Mouse (Mus musculus): ENCODE measurements around the gene Ticam1.
A peak's percentile ranks its signal among the peaks of the same experiment; 100 is the strongest.

The Ticam1 gene

DNA sequence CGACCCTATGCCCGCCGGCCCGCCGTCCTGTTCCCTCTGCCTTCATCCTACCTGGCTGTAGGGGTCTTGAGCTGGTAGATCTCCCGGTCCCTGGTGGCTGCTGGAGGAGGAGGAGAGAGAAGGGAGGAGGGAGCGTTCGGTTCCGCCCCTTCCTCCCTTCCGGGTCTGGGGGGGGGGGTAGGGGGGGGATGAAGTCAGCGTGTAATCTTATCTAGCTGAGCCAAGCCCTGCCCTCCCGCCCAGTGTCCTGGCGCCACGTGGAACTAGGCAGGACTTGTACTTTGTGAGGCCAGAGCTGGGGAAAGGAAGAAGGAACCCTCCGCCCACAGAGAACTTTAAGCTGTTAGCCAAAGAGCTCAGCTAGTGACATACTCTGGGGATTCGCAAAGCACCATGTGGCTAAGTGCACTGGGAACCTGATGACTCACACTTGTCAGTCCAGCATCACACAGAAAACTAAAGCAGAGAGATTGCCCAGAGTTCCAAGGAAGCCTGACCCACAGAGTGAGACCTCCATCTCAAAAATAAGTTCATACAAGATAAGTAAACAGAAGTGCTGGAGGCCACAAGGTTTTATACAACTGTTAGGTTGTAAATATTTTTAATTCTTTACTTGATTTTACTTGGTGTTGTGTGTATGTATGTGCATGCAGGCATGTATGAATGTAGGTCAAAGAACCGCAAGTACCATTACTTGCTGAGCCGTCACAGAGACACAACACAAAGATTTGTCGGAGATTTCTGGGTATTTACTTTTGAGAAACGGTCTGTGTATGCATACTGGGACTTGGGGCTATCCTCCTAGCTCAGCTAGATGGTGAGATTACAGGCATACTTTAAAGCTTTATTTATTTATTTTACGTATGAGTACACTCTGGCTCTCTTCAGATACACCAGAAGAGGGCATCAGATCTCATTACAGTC is at the start of gene Ticam1:
Gene Ticam1 (minus strand): TSS at position 144 of the 924 bp plus-strand sequence.
- peak; percentile 99 for DNase-seq (ENCODE audit: low spot score)

DNA sequence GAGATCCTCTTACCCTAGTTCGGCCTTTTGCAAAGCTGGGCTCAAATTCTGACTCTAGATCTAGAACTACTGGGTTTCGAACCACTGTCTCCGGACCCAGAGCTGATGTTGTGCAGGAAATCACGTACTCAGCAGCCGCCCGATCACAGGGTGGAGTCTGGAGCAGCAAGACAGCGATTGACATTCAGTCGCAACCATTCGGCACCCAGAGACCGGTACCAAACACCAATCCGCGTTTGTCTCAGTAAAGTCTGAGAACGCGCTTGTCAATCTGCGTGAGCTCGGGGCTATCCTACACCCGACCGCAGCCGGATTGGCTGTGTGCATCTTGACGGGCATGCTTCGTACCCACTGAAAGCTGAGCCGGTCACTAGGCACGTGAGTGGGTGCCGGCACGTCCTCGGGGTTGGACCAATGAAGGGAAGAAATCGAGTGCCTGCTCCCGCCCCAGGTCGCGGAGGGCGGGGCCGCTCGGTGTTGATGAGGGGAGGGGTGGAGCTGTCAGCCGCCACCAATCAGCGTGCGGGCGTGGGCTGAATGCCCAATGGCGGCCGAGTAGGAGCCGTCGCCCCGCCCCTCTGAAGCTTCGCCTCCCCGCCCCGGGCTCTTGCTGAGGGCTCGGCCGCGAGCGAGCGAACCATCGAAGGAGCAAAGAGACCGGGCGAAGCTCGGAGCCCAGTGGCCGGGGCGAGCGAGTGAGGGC is 49.0 kb upstream of the Ticam1 start, which contains the start of gene Kdm4b:
Gene Kdm4b (plus strand): TSS at position 613 of the 703 bp plus-strand sequence.
- DNase-seq (ENCODE audit: low spot score): peak; percentile 100

DNA sequence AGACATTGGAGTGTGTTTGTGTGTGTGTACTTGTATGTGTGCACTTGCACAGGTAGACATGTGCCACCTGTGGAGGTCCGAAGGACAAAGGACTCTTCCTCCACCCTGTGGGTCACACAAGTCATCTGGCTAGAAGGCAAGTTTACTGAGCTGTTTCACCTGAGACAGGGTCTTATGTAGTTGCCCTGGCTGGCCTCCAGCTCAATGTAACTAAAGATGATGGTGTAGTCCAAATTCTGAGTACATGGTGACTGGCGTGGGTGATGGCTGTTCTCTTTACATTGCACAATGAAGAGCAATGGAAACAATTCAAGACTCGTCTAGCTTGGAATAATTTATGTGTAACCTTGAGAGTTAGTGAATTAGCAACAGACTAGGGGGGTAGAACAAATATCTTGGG is 47.8 kb upstream of the Ticam1 start:
- no peak for DNase-seq (ENCODE audit: low spot score)

DNA sequence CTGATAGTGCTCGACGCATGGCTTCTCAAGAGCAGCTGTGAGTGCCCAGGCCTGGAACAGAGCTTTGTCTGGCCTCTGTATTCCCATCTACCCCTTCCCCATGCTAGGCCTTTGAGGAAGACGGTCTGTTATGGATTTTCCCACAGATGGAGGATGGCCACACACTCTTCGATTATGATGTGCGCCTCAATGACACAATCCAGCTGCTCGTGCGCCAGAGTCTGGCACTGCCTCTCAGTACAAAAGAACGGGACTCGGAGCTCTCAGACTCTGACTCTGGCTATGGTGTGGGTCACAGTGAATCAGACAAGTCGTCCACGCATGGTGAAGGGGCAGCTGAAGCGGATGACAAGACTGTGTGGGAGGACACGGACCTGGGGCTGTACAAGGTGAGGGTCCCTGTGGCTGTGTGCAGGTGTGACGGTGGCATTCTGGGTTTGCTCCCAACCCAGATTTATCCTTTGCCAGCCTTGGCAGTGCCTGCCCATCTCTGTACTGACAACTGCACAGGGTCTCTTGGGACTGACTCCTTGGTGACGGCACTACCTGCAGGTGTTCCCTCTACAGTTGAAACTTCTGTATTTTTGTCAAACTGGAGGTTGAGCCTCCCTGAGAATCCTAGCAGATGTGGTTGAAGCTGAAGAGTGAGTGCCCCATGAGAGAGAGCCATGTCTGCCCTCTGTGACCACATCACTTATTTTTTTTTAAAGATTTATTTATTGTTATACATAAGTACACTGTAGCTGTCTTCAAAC is 32.8 kb upstream of the Ticam1 start:
- no peak for DNase-seq (ENCODE audit: low spot score)

DNA sequence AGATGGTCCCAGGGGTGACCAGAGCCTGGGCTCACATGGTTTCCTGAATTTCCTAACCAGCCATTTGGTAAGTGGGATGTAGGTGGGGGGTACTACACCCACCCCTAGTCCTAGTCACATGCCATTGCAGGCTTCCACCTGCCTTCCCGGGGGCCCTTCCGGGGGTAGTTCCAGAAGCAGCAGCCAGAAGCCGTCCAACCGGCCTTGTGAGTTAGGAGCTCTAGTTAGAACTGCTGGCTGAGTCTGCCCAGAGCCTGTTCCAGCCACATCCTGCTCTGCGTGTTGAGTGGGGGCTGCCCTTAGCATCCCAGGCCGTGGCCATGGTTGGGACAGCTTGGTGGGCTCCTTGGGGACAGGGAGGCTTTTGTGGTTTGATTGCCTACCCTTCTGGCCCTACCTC is 31.5 kb upstream of the Ticam1 start:
- no peak for DNase-seq (ENCODE audit: low spot score)

DNA sequence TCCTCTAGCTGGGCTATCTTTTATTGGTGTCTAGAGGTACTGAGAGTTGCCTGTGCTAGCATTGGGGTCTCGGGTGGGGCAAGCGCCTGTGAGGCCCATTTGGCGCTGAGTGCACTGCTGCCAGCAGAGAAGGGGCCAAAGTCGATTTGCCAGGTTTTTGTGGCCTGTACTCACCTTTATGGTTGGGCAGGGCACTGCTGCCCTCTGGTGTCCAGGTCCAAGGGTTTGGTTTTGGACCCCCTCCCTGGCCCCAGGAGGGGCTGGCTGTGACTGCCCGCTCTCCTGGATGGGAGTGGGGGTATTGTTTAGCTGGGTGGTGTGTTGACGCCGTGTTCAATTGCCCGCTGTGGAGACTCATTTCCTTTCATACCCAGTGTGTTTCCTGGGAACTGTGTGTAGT is 29.2 kb upstream of the Ticam1 start:
- no peak for DNase-seq (ENCODE audit: low spot score)

DNA sequence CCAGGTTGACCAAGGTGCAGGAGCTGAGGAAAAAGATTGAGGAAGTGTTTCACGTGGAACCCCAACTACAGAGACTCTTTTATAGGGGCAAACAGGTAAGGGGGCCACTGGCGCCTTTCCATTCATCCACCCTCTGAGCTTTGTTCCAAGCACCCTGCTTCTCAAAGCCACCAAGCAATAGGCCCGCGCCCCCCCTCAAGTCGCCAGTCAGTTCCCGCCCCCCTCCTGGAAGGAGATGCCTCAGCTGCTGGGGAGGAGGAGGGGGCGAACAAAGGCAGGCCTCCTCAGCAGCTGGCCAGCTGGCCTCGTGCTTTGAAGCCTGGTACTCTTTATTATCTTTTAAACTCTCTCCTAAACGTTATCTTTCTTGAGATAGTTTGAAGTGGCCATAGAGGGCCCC is 28.6 kb upstream of the Ticam1 start:
- DNase-seq (ENCODE audit: low spot score): no peak

DNA sequence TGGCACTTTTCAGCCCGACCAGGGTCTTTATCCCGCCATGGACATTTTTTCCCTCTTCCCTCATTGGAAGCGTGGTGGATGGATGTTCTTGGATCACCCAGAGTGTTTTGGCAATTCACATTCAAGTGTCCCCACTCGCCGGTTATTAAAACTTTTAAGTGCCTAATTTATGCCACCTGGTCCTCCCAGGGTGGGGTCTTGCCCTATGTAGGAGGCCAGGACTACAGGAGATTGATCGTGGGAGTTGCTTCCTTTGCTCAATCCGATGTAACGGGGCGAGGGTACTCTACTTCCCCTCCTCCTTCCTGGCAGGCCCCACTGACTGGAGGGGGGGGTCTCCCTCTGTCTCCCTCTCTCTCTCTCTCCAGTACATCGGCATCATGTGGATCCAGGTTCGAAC is 28.1 kb upstream of the Ticam1 start:
- no peak for DNase-seq (ENCODE audit: low spot score)

DNA sequence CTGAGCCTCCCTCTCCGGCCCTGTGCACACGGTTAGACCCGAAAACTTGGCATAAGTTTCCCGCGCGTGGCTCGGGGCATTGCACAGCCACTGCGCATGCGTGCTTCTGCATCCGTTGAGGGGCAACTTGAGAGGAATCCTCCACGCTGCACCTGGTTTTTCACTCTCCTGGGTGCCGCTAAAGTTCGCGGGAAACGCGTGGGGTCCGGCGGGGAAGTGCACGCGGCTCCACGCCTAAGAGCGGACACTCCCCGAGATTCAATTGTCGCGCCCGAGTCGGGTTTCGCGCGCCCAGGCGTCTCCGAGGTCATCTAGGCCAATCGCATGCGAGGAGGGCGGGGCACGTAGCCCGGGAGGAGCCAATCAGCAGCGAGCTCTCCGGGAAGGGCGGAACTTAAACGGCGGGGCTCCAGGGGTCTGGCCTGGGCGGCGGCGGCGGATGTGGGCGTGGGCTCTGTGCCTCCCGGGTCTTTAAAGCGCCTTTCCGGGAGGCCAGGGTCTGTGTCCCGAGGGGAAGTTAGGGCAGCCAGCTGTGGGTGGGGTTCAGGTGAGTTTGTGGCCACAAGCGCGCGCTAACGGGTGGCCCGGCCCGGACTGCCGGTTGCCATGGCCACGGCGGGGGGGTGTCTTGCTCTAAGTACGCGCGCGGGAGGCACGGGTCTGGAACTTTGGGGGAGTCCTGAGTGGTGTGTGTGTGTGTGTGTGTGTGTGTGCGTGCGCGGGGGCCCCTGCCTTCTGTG is 27.4 kb upstream of the Ticam1 start:
- DNase-seq (ENCODE audit: low spot score): peak; percentile 94

DNA sequence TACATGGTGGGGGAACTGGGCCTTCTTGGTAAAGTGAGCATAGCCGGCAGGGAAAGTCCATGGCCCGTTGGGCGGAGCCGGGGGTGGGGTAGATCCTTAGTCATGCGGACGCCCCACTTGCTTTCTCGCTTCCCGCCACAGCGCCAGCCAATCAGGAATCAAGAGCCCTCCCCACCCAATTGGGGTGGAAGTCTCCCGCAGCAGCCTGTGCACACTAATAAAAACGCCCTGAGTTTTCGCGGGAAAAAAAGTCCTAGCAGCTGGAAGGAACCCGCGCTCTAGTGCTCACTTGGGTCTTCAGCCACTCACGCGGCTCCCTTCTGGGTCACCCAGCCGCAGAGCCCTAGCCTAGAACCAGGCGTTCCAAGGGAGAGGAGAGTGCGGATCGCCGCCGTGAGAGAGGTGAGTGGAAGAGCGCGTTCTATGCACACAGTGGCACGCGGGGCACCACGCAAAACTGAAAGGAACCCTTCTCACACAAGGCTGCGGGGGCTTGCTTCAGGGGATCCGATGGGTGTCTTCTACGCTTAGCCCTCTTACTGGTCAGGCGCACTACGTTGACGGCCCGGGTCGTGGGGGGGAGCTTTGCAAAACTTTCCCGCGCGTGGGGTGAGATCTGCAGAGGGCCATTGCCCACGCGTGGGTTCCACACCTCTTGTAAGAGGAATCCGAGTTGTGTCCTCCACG is 26.7 kb upstream of the Ticam1 start, which contains the start of gene Uhrf1:
Gene Uhrf1 (plus strand): TSS at position 162 of the 687 bp plus-strand sequence.
- DNase-seq (ENCODE audit: low spot score): peak; percentile 47

DNA sequence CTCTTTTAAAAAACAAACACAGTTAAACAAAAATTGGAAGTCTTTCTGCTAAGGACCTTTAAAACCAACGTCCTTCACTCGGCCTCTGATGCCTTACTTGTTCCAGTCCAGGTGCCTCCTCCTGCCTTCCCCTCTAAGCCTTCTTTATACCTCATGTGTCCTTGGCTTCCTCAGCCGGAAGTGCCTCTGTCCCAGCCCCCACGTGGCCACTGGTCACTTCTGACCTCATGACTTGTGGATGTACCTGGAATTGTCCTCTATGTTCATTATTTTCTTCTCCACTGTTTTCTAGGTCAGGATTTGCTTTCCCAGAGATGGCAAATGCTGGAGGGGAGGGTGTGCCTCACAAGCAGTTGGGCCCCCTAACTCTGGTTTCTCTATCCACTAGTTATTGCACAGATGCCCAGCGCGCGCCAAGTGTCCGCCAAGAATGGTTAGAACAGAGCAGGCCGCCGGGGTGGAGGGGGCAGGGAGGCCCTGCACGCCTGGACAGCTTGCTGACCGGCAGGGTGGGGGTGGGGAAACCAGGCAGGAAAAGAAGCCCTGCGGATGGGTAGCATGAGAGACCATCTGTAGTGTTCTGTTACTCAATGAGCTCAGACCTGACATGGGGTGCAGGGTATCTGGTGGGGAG is 25.9 kb upstream of the Ticam1 start:
- no peak for DNase-seq (ENCODE audit: low spot score)

DNA sequence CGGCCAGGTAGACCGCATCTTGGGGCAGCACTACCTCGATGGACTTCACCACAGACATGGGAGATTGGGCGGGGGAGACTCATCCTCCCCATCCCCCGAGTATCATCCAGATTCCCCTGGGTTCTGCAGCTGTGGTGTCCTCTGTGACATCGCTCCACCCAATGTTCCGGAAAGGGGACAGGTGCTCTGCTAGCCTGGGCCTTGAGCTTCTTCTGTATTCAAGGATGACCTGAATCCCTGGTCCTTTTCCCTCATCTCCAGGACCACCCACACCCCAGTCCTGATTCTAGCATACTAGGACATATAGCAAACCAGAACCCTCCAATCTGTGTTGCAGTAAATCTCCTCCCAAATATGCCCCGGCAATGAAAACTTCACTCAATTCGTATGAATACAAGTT is 23.6 kb upstream of the Ticam1 start, which contains the start of gene Arrdc5:
Gene Arrdc5 (minus strand): TSS at position 101 of the 400 bp plus-strand sequence.
- DNase-seq (ENCODE audit: low spot score): no peak

DNA sequence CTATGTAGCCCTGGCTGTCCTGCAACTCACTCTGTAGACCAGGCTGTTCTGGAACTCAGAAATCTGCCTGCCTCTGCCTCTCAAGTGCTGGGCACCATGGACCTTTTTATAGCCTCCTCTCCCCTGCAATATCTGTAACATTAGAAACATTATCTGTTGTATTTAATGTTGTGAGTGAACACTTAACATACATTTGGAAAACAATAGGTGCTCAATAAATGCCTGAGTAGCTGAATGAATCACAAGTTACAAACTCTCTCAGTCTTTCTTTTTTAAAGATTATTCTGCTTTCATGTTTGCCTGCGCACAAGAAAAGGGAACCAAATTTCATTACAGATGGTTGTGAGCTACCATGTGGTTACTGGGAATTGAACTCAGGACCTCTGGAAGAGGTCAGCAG is 21.7 kb upstream of the Ticam1 start:
- no peak for DNase-seq (ENCODE audit: low spot score)

DNA sequence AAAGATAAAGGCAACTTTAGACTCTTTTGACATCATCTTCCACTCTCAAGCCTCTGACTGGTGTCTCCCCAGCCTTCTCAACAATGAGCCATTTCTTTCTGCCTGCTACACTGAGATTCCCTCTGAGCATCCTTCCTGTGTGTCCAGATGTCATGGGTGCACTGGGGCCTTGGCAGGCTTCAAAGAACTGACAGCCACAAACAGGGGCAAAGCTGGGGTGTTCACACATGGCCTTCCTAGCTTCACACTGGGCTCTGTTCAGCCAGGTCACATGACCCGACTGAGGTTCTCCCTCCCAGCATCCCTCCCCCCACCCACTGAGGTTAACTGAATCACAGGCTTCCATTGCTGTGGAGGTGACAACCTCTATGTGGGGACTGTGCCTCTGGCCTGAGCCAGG is 19.6 kb upstream of the Ticam1 start:
- DNase-seq (ENCODE audit: low spot score): no peak

DNA sequence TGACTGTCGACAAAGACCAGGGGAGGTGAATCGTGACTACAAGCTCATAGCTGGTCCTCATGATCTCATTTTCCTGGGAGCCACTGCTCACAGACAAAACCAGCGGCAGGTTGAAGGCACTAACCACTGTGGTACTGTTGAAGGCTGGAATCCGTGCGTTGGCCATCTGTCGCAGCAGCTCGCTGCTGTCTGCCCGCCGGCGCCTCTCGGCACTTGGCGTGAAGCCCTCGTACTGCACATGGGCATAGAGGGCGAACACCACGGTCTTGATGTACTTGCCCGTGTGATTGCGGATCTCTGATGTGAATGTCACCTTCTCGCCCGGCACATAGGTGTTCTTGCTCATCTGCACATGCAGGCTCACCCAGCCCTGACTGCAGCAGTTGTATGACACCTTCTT is 17.7 kb upstream of the Ticam1 start:
- no peak for DNase-seq (ENCODE audit: low spot score)

DNA sequence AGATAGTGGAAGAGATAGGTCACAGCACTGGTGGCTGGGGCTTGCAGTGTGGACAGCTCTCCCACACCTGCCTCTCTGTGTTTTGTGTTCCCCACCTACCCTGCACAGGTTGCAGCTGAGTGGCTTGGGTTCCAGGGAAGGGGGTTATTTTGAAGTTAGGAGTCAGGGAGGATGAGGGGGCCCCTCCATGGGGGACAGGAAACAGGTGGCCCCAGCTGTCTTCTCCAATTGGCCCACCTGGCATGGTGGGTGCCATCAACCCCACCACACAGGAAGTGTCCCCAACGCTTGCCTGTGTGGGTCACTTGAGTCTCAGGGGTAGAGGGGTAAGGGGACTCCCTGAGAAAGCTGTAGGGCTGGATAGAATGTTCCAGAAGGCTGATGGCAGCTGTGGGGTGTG is 16.7 kb upstream of the Ticam1 start:
- DNase-seq (ENCODE audit: low spot score): no peak

DNA sequence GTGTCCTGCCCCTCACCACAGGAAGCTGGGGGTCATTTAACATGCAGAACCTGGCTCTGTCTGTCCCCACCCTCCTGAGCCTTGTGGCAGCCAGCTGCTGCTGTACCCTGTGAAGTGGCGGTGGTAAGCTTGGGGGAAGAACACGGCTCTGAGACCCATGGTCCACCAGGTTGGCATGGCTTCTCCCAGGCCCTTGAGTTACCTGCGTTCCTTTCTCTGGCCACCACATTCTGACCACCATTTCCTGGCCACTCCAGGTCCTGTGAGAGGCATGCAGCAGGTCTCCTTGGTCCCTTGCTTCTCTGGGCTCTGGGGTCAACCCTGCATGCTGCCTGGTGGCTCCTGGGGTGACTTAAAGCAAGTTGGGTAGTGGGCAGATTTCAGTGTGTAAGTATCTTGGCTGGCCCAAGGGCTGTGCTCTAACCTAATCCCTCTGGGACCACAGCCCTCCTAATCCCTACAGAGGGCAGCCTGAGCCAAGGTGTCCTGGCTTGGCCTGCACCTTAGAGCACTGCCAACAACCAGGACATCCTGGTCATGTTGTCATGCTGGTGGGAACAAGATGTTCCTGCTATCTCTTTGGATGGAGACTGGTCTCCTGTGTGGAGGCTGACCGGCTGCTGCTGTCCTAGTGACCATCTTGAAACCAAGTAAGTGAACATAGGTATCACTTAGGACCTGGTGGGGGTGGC is 16.1 kb upstream of the Ticam1 start, which contains the start of gene Plin3:
Gene Plin3 (minus strand): TSS at position 343 of the 692 bp plus-strand sequence.
- no peak for DNase-seq (ENCODE audit: low spot score)

DNA sequence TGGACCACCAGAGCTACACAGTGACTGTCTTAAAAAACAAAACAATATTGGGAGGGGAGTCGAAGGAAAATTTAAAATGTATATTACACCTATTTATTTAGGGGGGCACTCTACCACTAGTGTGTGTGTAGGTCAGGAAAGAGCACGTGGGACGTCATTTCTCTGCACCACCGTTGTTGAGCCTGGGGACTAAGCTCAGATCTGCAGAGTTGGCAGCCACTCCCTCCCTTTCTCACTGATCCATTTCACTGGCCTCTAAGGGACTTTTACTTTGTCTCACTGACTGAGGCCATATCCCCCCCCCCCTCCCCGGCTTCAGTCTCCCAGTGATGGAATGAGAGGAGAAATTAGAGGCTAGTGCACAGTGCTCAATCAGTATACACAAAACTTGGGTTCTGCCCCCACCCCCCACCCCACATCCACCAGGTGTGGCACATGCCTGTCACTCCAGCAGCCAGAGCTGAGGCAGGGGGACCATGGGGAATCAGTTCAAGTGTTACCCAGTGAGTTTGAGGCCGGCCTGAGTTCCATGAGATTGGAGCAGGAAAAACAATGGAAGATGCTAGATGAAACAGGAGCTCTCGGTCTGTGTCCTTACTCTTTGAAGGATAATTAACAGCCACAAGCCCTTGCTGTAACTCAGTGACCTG is 15.4 kb upstream of the Ticam1 start:
- DNase-seq (ENCODE audit: low spot score): no peak

DNA sequence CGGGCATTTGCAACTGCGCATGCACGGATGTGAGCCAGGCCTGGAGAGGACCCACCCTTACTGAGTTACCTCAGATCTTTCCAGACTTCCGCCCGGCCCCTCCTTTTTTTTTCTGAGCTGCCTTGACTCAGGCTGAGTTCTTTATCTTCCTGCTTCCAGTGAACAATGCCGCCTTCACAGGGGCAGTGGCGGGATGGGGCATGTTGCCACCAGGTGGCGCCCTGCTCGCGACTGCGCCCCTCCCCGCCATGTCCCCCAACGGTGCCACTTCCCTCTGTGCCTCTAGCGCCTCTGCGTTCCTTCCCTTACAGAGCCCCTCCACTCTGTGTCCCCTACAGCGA is 14.6 kb upstream of the Ticam1 start:
- DNase-seq (ENCODE audit: low spot score): peak; percentile 94

Measured in adipocyte (in vitro differentiated cells).